Mouse (Mus musculus) erythroblast, adult 5-6 weeks (primary cell): ENCODE results near the gene Scube3. TPM values are rescaled to one million over a fixed set of nuclear protein-coding genes. Genes with fewer than 3 reads are reported as not detected.

Experiments used
- ATAC-seq: replicated peaks from 2 replicates; pipeline ENCODE4 v1.8.0; 2016; ENCODE audit warnings: moderate number of reproducible peaks, mild to moderate bottlenecking, moderate TSS enrichment, inconsistent platforms; ENCODE audit not compliant: poor library complexity, low FRiP score, severe bottlenecking
- total RNA-seq, 2 experiments: library from RNA; stranded (forward) in 1 of 2; stranded (reverse) in 1 of 2; fragments of 150-400 nt in 1 of 2; fragments of 200-764, 138-1000 nt in 1 of 2; gene quantifications; 2 replicates each; pipeline versions ENCODE4 v1.2.3 to v1.2.4; 2015 to 2017; ENCODE audit warnings: low replicate concordance in 2 of 2

Gene Scube3
- total RNA-seq (2015; ENCODE audit: low replicate concordance) = not detected in 2 replicates
- total RNA-seq (2017; ENCODE audit: low replicate concordance) = not detected in 2 replicates

- no peak for ATAC-seq
Observed at GRCm38 (mm10) chr17:28141771-28142699, at the start of gene Scube3. Gene Scube3 (plus strand): TSS chr17:28142141.

- ATAC-seq = no peak
Observed at GRCm38 (mm10) chr17:28092297-28092696, 49.6 kb upstream of the Scube3 start.

DNA sequence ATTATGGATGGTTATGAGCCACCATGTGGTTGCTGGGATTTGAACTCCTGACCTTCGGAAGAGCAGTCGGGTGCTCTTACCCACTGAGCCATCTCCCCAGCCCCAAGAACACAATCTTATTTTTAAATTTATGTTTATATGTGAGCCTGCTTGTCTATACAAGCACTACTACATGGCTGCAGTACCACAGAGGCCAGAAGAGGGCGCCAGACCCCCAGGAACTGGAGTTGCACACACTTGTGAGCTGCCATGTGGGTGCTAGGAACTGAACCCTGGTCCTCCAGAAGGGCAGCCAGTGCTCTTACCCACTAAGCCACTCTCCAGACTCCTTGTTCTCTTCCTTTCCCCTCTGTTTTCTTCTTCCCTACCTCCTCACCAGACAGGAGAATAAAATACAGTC is 48.1 kb upstream of the Scube3 start:
- no peak for ATAC-seq

GRCm38 (mm10) chr17:28096418-28096817 is 45.5 kb upstream of the Scube3 start:
- no peak for ATAC-seq

DNA sequence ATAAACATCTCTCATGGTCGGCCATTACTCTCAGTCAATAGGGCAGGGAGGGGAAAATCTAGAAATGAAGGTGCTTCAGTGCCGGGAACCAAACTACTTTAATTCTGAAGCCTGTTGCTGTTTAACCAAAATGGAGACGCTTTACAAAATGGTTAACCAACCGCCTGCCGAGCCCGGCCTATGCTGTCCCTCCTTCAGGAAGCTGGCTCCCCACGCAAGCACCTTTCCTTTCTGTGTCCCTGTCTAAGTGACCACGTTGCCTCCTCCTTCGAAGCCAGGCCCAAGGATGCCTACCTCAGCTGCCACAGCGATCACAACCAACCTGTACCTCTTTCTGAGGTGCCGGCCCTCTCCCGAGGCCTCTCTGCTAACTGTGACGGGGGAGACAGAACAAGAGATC is 44.6 kb upstream of the Scube3 start:
- ATAC-seq = no peak

DNA sequence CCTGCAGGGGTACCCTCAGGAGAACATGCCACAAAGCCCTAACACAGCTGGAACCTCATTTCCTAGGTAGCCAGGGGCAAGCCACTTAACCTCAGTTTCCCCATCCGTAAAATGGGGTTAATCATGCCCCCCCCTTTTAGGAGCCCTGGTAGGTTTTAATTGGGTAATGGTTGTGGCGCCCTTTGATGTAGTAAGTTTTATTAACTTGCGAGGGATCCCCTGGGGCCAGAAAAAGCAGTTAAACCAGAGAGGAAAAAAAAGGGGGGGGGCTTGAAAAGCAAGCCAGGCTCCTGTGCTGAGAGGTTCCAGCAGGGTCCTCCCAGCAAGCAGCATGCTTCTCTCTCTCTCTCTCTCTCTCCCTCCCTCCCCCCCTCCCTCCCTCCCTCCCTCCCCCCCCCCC is 42.9 kb upstream of the Scube3 start:
- no peak for ATAC-seq

GRCm38 (mm10) chr17:28100669-28101068 is 41.3 kb upstream of the Scube3 start:
- ATAC-seq = no peak

DNA sequence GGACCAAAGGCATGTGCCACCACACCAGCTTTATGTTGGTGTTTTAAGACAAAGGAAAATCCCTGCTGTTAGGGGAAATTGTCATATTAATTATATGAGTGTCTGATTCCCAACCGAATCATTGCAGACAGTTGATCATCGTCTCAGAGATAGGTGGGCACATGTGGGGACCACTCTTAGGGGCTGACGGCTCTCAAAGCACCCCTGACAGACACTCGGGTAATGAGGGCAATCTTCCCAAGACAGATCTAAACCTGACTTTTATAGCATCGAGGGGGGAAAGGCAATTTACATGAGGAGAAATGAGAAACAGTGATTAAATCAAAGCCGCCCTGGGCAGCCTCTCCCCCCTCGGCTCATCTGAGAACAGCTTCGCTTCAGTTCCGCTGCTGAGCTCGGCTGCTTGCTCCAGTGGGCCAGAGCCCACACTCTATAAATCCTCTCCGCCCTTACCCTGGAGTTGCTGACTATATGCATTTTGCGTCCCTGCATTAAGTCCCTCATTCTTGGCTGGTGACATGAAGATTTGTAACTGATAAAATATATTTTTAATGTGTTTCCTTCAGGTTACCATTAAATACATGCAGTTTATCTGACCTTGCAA is 40.6 kb upstream of the Scube3 start:
- ATAC-seq = no peak

DNA sequence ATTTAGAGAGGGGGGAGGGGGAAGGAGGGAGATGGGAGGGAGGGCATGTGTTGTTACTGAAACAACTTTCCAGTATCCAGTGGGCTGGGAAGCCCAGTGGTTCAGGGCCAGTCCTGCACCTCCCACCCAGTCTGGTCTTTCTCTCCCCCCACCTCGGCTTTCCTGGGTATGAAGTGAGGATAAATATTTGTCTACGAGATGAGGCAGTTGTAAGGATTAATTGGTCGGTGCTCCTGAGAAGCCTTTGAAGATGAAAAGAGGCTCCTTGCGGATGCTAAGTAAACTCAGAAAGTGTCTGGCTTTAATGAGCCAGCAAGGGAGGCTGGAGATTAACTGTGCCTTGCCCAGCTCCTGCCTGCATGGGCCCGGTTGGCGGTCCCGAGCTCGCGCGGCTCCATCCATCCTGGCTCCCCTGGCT is 40.0 kb upstream of the Scube3 start:
- ATAC-seq = no peak

- ATAC-seq = no peak
Observed at GRCm38 (mm10) chr17:28104416-28104815, 37.5 kb upstream of the Scube3 start.

DNA sequence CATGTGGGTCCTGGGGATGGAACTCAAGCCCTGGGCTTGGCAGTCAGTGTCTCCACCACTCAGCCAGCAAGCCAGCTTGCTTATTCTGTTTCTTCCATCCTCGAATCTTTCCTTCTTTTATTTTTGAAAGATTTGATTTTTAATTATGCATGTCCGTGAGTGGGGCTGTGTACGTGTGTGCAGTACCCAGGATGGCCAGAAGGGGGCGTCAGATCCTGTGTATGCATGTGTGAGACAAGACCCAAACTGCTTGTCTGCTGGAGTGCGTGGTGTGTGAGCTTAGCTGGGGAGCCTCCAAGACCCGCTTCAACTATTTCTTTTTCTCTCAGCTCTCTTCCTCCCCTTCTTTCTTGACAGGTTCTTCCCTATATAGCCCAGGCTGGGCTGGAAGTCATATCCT is 35.6 kb upstream of the Scube3 start:
- no peak for ATAC-seq

DNA sequence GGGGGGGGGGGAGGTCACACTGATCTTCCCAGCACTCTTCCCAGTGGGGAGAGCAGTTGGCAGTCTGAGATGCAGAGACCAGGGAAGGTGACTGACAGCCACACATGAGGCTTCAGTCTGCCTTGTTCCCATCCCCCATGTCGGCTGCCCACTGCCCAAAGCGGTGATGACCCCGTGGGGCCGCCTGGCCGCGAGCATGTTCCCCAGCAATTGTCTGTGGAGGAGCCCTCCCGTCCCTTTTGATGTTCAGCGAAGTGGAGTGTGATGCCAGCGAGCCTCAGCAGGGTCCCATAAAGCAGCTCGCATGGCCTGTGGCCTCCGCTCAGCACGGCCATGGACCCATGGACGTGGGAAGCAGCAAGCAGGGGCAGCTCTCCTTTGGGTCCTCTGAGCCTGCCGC is 34.7 kb upstream of the Scube3 start:
- ATAC-seq = no peak

GRCm38 (mm10) chr17:28112266-28112665 is 29.7 kb upstream of the Scube3 start:
- ATAC-seq = no peak

GRCm38 (mm10) chr17:28116335-28116734 is 25.6 kb upstream of the Scube3 start:
- ATAC-seq = no peak

GRCm38 (mm10) chr17:28117451-28118209 is 24.3 kb upstream of the Scube3 start:
- ATAC-seq = no peak

DNA sequence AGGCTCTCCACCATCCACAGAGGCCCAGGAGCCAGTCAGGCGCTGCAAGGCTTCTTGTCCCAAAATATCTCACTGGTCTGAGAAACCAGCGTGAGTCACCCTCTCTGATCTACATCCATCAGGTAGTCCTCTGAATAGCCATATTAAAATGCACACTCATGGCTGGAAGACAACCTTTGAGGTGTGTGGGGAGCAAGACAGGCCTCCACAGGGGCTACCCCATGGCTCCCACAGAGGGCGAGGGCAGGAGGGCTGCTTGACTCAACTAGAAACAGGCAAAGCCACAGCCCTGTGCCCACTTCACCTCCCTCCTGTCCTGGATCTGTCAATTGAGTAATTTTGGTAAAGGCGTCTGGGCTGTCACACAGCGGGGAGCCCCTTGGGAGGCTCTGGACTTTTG is 21.5 kb upstream of the Scube3 start:
- no peak for ATAC-seq

DNA sequence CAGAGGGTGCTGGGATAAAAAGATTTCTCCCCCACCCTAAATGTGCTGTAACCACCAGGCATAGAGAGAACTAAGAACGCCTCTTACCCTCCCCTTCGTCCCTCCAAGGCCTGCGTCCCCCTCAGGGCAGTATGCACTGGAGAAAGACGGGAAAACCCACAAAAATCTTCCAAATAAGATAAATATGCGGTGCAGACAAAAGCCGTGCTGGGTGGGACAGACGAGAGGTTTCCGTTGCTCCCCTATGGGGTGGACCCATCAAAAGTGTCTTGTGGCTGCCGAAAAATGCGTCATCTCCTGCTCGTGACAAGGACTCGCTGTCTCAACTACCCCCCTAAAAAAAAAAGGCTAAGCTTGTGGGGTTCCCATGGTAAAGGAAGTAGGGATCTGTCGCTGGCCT is 19.0 kb upstream of the Scube3 start:
- ATAC-seq = no peak

DNA sequence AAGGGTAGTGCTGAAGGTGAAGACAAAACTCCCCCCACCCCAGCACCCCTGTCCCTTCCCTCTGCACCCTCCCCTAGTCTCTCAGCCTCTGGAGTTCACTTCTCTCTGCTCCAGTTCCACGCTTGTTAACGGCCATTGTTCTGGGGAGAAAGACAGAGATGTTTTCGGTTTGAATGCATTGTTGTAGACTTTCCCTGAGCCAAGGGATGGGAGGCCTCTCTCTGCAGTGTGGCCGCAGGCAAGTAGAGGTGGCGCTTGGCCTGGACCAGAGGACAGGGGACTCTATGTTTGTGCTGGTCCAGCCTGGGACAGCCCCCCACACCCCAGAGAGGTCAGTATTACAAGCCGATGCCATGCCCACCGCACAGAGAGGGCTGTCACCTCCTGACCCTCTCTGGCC is 18.3 kb upstream of the Scube3 start:
- ATAC-seq = no peak

- no peak for ATAC-seq
Observed at GRCm38 (mm10) chr17:28124368-28124767, 17.6 kb upstream of the Scube3 start.

DNA sequence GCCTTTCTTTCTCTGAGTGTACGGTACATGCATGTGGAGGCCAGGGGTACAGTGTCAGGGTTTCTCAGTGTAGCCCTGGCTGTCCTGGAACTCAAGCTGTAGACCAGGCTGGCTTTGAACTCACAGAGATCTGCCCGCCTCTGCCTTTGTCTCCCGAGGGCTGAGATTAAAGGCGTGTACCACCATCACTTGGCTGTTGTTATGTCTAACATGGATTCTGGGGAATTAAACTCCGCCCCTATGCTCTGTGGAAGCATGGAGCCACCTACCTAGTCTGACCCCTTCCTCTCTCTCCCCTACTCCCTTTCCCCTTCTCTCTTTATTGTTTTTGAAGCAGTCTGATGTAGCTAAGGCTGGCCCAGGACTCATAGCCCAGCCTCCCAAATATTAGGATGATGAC is 12.1 kb upstream of the Scube3 start:
- no peak for ATAC-seq
